Mouse (Mus musculus): ENCODE results near the gene Adarb1.

- TF ChIP-seq POLR2A (IDR thresholded peaks at IDR 0.05; ENCODE audit: borderline replicate concordance, insufficient read depth, low read length) = no peak
- TF ChIP-seq CTCF (IDR thresholded peaks at IDR 0.05; ENCODE audit: borderline replicate concordance, insufficient read depth, low read depth, low read length) = no peak
These were observed 96.5 kb downstream of the Adarb1 start for GRCm38 (mm10) chr10:77321611-77322010.
